Mouse (Mus musculus): ENCODE results near the gene Gm43518.

GRCm38 (mm10) chr5:123966759-123967158, 39.5 kb downstream of the Gm43518 start:
- TF ChIP-seq CTCF (IDR thresholded peaks at IDR 0.05; ENCODE audit: low read depth, low read length) (no peak), POLR2AphosphoS5 (IDR thresholded peaks at IDR 0.05; ENCODE audit: insufficient replicate concordance, low read depth, low read length) (no peak), GATA2 (IDR thresholded peaks at IDR 0.05; ENCODE audit: borderline replicate concordance, low read depth, low read length) (no peak), GATA1 (IDR thresholded peaks at IDR 0.05; ENCODE audit: borderline replicate concordance, low read length) (no peak)

Measured in G1E (cell line).